ENCODE assay signal across 15 mouse cellular contexts in genomic region chr12:113133260-113133659, GRCm38 (mm10). TPM values are rescaled to one million over a fixed set of nuclear protein-coding genes. Genes with fewer than 3 reads are reported as not detected.
DNase-seq lines count a peak whose midpoint lies in the region; ATAC-seq and TF ChIP-seq lines count a peak whose summit lies in the region.
"Had no signal": no experiment of that assay in that cellular context is flagged by ENCODE, and none has a peak within 500 bp of the region (broad histone marks: within the 10 kb centered on the region; RNA-seq: fewer than 3 reads in every experiment).

No protein-coding gene starts in this region.

- H3K4me2 ChIP-seq in hindbrain, postnatal 0 days (ENCODE audit: low read depth, low read length) = no peak overlapping the region
- H3K4me2 ChIP-seq in hindbrain, embryonic 12.5 days (replicated peaks) = no peak overlapping the region
- peak overlapping the region; percentile 16 for H3K4me2 ChIP-seq in heart, embryonic 15.5 days
- no peak overlapping the region for H3K4me2 ChIP-seq in neural tube, embryonic 15.5 days
- H3K4me2 ChIP-seq: limb, embryonic 15.5 days; midbrain, embryonic 15.5 days had no signal

- no peaks in the 10 kb centered on the region for H3K9me3 ChIP-seq in hindbrain, postnatal 0 days (ENCODE audit: low read length)
- no peaks in the 10 kb centered on the region for H3K9me3 ChIP-seq in hindbrain, embryonic 12.5 days (replicated peaks)
- no peaks in the 10 kb centered on the region for H3K9me3 ChIP-seq in heart, embryonic 15.5 days (replicated peaks)
- no peaks in the 10 kb centered on the region for H3K9me3 ChIP-seq in neural tube, embryonic 15.5 days (replicated peaks)
- H3K9me3 ChIP-seq: limb, embryonic 15.5 days; midbrain, embryonic 15.5 days had no signal

- ATAC-seq in hindbrain, postnatal 0 days = no peak
- ATAC-seq in hindbrain, embryonic 12.5 days (ENCODE audit: low FRiP score) = no peak
- peak; percentile 2; the same call in 1 of the 2 replicates for ATAC-seq in heart, embryonic 15.5 days (replicated peaks; ENCODE audit: insufficient number of reproducible peaks, insufficient read depth, low FRiP score, low read depth)
- ATAC-seq in monocyte, adult 5-6 weeks (replicated peaks; ENCODE audit: insufficient number of reproducible peaks, low FRiP score, low TSS enrichment, poor library complexity, severe bottlenecking) = no peak
- ATAC-seq in neural tube, embryonic 15.5 days (ENCODE audit: low FRiP score) = no peak
- ATAC-seq: forebrain, embryonic 16.5 days; midbrain, embryonic 15.5 days had no signal

- H3K36me3 ChIP-seq in hindbrain, postnatal 0 days (ENCODE audit: insufficient read depth, low read length) = peaks cover 95% of the 10 kb centered on the region
- peaks cover 95% of the 10 kb centered on the region for H3K36me3 ChIP-seq in hindbrain, embryonic 12.5 days
- peaks cover 71% of the 10 kb centered on the region for H3K36me3 ChIP-seq in heart, embryonic 15.5 days
- peaks cover 95% of the 10 kb centered on the region for H3K36me3 ChIP-seq in neural tube, embryonic 15.5 days

- no peak for TF ChIP-seq CTCF in hindbrain, postnatal 0 days (IDR thresholded peaks at IDR 0.05; ENCODE audit: low read depth)

- H3K4me1 ChIP-seq in hindbrain, postnatal 0 days (ENCODE audit: insufficient read depth, low read length) = no peaks in the 10 kb centered on the region
- H3K4me1 ChIP-seq in hindbrain, embryonic 12.5 days = peaks cover under 1% of the 10 kb centered on the region
- peaks cover 65% of the 10 kb centered on the region for H3K4me1 ChIP-seq in heart, embryonic 15.5 days (replicated peaks)
- H3K4me1 ChIP-seq in neural tube, embryonic 15.5 days = 0 out of 2 replicates have a peak, but pooled peaks cover 5% of the 10 kb centered on the region
- H3K4me1 ChIP-seq: midbrain, embryonic 15.5 days had no signal

- WGBS in hindbrain, postnatal 0 days = 86% methylated on average over 9 of the region's 9 CpGs
- WGBS in hindbrain, embryonic 12.5 days = 89% methylated on average over 9 of the region's 9 CpGs
- 68% methylated on average over 9 of the region's 9 CpGs for WGBS in heart, embryonic 15.5 days
- 91% methylated on average over 9 of the region's 9 CpGs for WGBS in neural tube, embryonic 15.5 days

- H3K27ac ChIP-seq in hindbrain, postnatal 0 days = peak overlapping the region; percentile 32; the same call in 1 of the 2 replicates
- H3K27ac ChIP-seq in hindbrain, embryonic 12.5 days = no peak overlapping the region
- H3K27ac ChIP-seq in heart, embryonic 15.5 days = peak overlapping the region; percentile 93
- no peak overlapping the region for H3K27ac ChIP-seq in neural tube, embryonic 15.5 days (replicated peaks)
- H3K27ac ChIP-seq: limb, embryonic 15.5 days; midbrain, embryonic 15.5 days had no signal

- no peak overlapping the region for H3K9ac ChIP-seq in hindbrain, postnatal 0 days (replicated peaks; ENCODE audit: low read length)
- no peak overlapping the region for H3K9ac ChIP-seq in hindbrain, embryonic 12.5 days
- H3K9ac ChIP-seq in heart, embryonic 15.5 days = peak overlapping the region; percentile 36
- H3K9ac ChIP-seq in neural tube, embryonic 15.5 days (replicated peaks) = no peak overlapping the region
- H3K9ac ChIP-seq: limb, embryonic 15.5 days; midbrain, embryonic 15.5 days had no signal

- DNase-seq in hindbrain, postnatal 0 days (ENCODE audit: low spot score) = peak; percentile 1
- DNase-seq in lung, postnatal 36 days = peak; percentile 41
- no peak for DNase-seq in lung, postnatal 4 days
- DNase-seq: cerebellum, adult 11 months; cerebellum, postnatal 36 days; spleen, adult 18-20 months had no signal

- H3K27me3 ChIP-seq in hindbrain, postnatal 0 days (ENCODE audit: insufficient read depth, low read length) = no peaks in the 10 kb centered on the region
- H3K27me3 ChIP-seq in hindbrain, embryonic 12.5 days = no peaks in the 10 kb centered on the region
- H3K27me3 ChIP-seq in heart, embryonic 15.5 days = no peaks in the 10 kb centered on the region
- H3K27me3 ChIP-seq in neural tube, embryonic 15.5 days (replicated peaks) = no peaks in the 10 kb centered on the region
- H3K27me3 ChIP-seq: limb, embryonic 15.5 days; midbrain, embryonic 15.5 days had no signal

- no peak overlapping the region for H3K4me3 ChIP-seq in hindbrain, postnatal 0 days (ENCODE audit: low read length)
- H3K4me3 ChIP-seq in hindbrain, embryonic 12.5 days = no peak overlapping the region
- H3K4me3 ChIP-seq in heart, embryonic 15.5 days = no peak overlapping the region
- H3K4me3 ChIP-seq in neural tube, embryonic 15.5 days (replicated peaks) = no peak overlapping the region
- H3K4me3 ChIP-seq: erythroblast, embryonic 14.5 days; limb, embryonic 15.5 days; midbrain, embryonic 15.5 days had no signal

RNA-seq across cellular contexts. Expression of gene Crip2, which starts 6.8 kb away (rescaled TPM):
- total RNA-seq in hindbrain, postnatal 0 days (2014; rRNA removed) = 138 and 152 TPM in 2 replicates
- polyA plus RNA-seq in hindbrain, postnatal 0 days (2015; fragmentation: Nextera tagmentation; extraction: Ambion mirVana) = 239 and 251 TPM in 2 replicates
- polyA plus RNA-seq in hindbrain, embryonic 12.5 days (2016; fragmentation: Nextera tagmentation; extraction: Ambion mirVana) = 217 and 245 TPM in 2 replicates
- polyA plus RNA-seq in heart, embryonic 15.5 days (2015; fragmentation: Nextera tagmentation; extraction: Ambion mirVana) = 1,571 and 1,711 TPM in 2 replicates
- 0.57 to 1.7 TPM in 2 of 3 replicates, not detected in the other for total RNA-seq in monocyte, adult 5-6 weeks (2017)
- polyA plus RNA-seq in neural tube, embryonic 15.5 days (2015; fragmentation: Nextera tagmentation; extraction: Ambion mirVana) = 259 and 289 TPM in 2 replicates

RNA-seq across cellular contexts. Expression of gene Crip1, which starts 12.9 kb away (rescaled TPM):
- total RNA-seq in hindbrain, postnatal 0 days (2014; rRNA removed) = 4.6 and 15.4 TPM in 2 replicates
- polyA plus RNA-seq in hindbrain, postnatal 0 days (2015; fragmentation: Nextera tagmentation; extraction: Ambion mirVana) = 33.0 and 35.8 TPM in 2 replicates
- 84.5 and 90.8 TPM in 2 replicates for polyA plus RNA-seq in hindbrain, embryonic 12.5 days (2016; fragmentation: Nextera tagmentation; extraction: Ambion mirVana)
- 646 and 685 TPM in 2 replicates for polyA plus RNA-seq in heart, embryonic 15.5 days (2015; fragmentation: Nextera tagmentation; extraction: Ambion mirVana)
- 1,094 to 1,293 TPM (median 1,104 TPM) in 3 replicates for total RNA-seq in monocyte, adult 5-6 weeks (2017)
- 53.4 and 404 TPM in 2 replicates for polyA plus RNA-seq in neural tube, embryonic 15.5 days (2015; fragmentation: Nextera tagmentation; extraction: Ambion mirVana)

RNA-seq across cellular contexts. Expression of gene Tedc1, which starts 23.0 kb away (rescaled TPM):
- 13.8 and 16.6 TPM in 2 replicates for total RNA-seq in hindbrain, postnatal 0 days (2014; rRNA removed)
- polyA plus RNA-seq in hindbrain, postnatal 0 days (2015; fragmentation: Nextera tagmentation; extraction: Ambion mirVana) = 14.7 and 15.8 TPM in 2 replicates
- polyA plus RNA-seq in hindbrain, embryonic 12.5 days (2016; fragmentation: Nextera tagmentation; extraction: Ambion mirVana) = 34.1 and 38.5 TPM in 2 replicates
- polyA plus RNA-seq in heart, embryonic 15.5 days (2015; fragmentation: Nextera tagmentation; extraction: Ambion mirVana) = 15.4 and 31.7 TPM in 2 replicates
- total RNA-seq in monocyte, adult 5-6 weeks (2017) = 3.6 to 8.8 TPM (median 4.8 TPM) in 3 replicates
- 19.6 and 36.6 TPM in 2 replicates for polyA plus RNA-seq in neural tube, embryonic 15.5 days (2015; fragmentation: Nextera tagmentation; extraction: Ambion mirVana)

RNA-seq across cellular contexts. Expression of gene Mta1, which starts 35.2 kb away (rescaled TPM):
- 57.6 and 65.0 TPM in 2 replicates for total RNA-seq in hindbrain, postnatal 0 days (2014; rRNA removed)
- polyA plus RNA-seq in hindbrain, postnatal 0 days (2015; fragmentation: Nextera tagmentation; extraction: Ambion mirVana) = 13.1 and 13.5 TPM in 2 replicates
- 16.9 and 18.9 TPM in 2 replicates for polyA plus RNA-seq in hindbrain, embryonic 12.5 days (2016; fragmentation: Nextera tagmentation; extraction: Ambion mirVana)
- 11.3 and 11.4 TPM in 2 replicates for polyA plus RNA-seq in heart, embryonic 15.5 days (2015; fragmentation: Nextera tagmentation; extraction: Ambion mirVana)
- total RNA-seq in monocyte, adult 5-6 weeks (2017) = 9.6 to 19.4 TPM (median 12.7 TPM) in 3 replicates
- 14.3 and 15.0 TPM in 2 replicates for polyA plus RNA-seq in neural tube, embryonic 15.5 days (2015; fragmentation: Nextera tagmentation; extraction: Ambion mirVana)

RNA-seq across cellular contexts. Expression of gene Tmem121, which starts 52.5 kb away (rescaled TPM):
- total RNA-seq in hindbrain, postnatal 0 days (2014; rRNA removed) = 98.0 and 103 TPM in 2 replicates
- polyA plus RNA-seq in hindbrain, postnatal 0 days (2015; fragmentation: Nextera tagmentation; extraction: Ambion mirVana) = 54.8 and 55.3 TPM in 2 replicates
- 22.9 and 23.2 TPM in 2 replicates for polyA plus RNA-seq in hindbrain, embryonic 12.5 days (2016; fragmentation: Nextera tagmentation; extraction: Ambion mirVana)
- polyA plus RNA-seq in heart, embryonic 15.5 days (2015; fragmentation: Nextera tagmentation; extraction: Ambion mirVana) = 2.0 and 7.8 TPM in 2 replicates
- total RNA-seq in monocyte, adult 5-6 weeks (2017) = 0.19 TPM in 1 of 3 replicates, not detected in the others
- polyA plus RNA-seq in neural tube, embryonic 15.5 days (2015; fragmentation: Nextera tagmentation; extraction: Ambion mirVana) = 47.2 and 52.2 TPM in 2 replicates
- total RNA-seq: granulocyte monocyte progenitor cell, adult 5-6 weeks had no signal
- polyA plus RNA-seq: erythroblast, embryonic 14.5 days had no signal

Comparison
In these comparisons a context has a peak if more than half of its experiments do, and no peak if none do; other contexts are left out.
1. DNase-seq: peak in hindbrain, postnatal 0 days (single experiment) and lung, postnatal 36 days (single experiment); none in lung, postnatal 4 days (0 of 2).
2. H3K27ac ChIP-seq: peak in hindbrain, postnatal 0 days (single experiment) and heart, embryonic 15.5 days (single experiment); none in hindbrain, embryonic 12.5 days (single experiment) and neural tube, embryonic 15.5 days (single experiment).